Mouse (Mus musculus): Measurements from ENCODE around the gene Fas. TPM values are rescaled to one million over a fixed set of nuclear protein-coding genes. Genes with fewer than 3 reads are reported as not detected.

Gene Fas
- 11.3 and 12.2 TPM in 2 replicates for total RNA-seq (2021)
- long read RNA-seq, experiment 1, transcript Fas-201 (9 exons, 1,481 nt), result major isoform, 8 of 8 reads
- long read RNA-seq, experiment 1, partial matches to known transcripts, result 0 of 8 reads
- long read RNA-seq, experiment 1, other reads (novel, unspliced or antisense), result 0 of 8 reads
- long read RNA-seq, experiment 2, partial matches to known transcripts, result 2 of 8 reads
- long read RNA-seq, experiment 2, other reads (novel, unspliced or antisense), result 3 of 8 reads

- DNase-seq, result peak; percentile 89
Measured at GRCm38 (mm10) chr19:34289948-34290789, at the start of gene Fas. TSS of gene Fas (plus strand) at chr19:34290666.

GRCm38 (mm10) chr19:34241247-34241915 is 49.1 kb upstream of the Fas start:
- DNase-seq, result peak; percentile 43

- DNase-seq, result no peak
Measured at GRCm38 (mm10) chr19:34242925-34243324, 47.5 kb upstream of the Fas start.

- DNase-seq, result peak; percentile 71
Measured at GRCm38 (mm10) chr19:34244056-34244455, 46.4 kb upstream of the Fas start.

- no peak for DNase-seq
Measured at GRCm38 (mm10) chr19:34248558-34248957, 41.9 kb upstream of the Fas start.

- no peak for DNase-seq
Measured at GRCm38 (mm10) chr19:34250621-34251020, 39.8 kb upstream of the Fas start.

- DNase-seq, result no peak
Measured at GRCm38 (mm10) chr19:34251900-34252299, 38.6 kb upstream of the Fas start.

GRCm38 (mm10) chr19:34252450-34252849 is 38.0 kb upstream of the Fas start:
- no peak for DNase-seq

- DNase-seq, result peak; percentile 25
Measured at GRCm38 (mm10) chr19:34254101-34254879, 36.2 kb upstream of the Fas start.

- no peak for DNase-seq
Measured at GRCm38 (mm10) chr19:34254880-34255681, 35.4 kb upstream of the Fas start, which contains the start of gene Acta2. TSS of gene Acta2 (minus strand) at chr19:34255590.

- no peak for DNase-seq
Measured at GRCm38 (mm10) chr19:34256149-34256548, 34.3 kb upstream of the Fas start.

- DNase-seq, result no peak
Measured at GRCm38 (mm10) chr19:34256936-34257335, 33.5 kb upstream of the Fas start.

GRCm38 (mm10) chr19:34262273-34262974 is 28.0 kb upstream of the Fas start:
- no peak for DNase-seq

- peak; percentile 14 for DNase-seq
Measured at GRCm38 (mm10) chr19:34265604-34266193, 24.8 kb upstream of the Fas start.

- DNase-seq, result no peak
Measured at GRCm38 (mm10) chr19:34268991-34269390, 21.5 kb upstream of the Fas start.

- DNase-seq, result peak; percentile 23
Measured at GRCm38 (mm10) chr19:34270106-34270726, 20.2 kb upstream of the Fas start.

- no peak for DNase-seq
Measured at GRCm38 (mm10) chr19:34270824-34271464, 19.5 kb upstream of the Fas start.

- no peak for DNase-seq
Measured at GRCm38 (mm10) chr19:34273073-34273472, 17.4 kb upstream of the Fas start.

GRCm38 (mm10) chr19:34278078-34278477 is 12.4 kb upstream of the Fas start:
- no peak for DNase-seq
